Mouse (Mus musculus) left cerebral cortex, adult 18-20 months (tissue): ENCODE measurements around the gene Gda. TPM values are rescaled to one million over a fixed set of nuclear protein-coding genes. Genes with fewer than 3 reads are reported as not detected.

Experiments
- DNase-seq, 2 experiments: peaks; one replicate each; pipeline ENCODE4 v3.0.0; 2021 to 2022; ENCODE audit warnings: low spot score in 2 of 2, mixed read lengths in 1 of 2
- total RNA-seq, 2 experiments: library from RNA; stranded (reverse); gene quantifications; 2 replicates each; pipeline ENCODE4 v1.2.3; 2021

Gene Gda
- total RNA-seq, 2 experiments from 2014 or later, result 151 to 171 TPM

DNA sequence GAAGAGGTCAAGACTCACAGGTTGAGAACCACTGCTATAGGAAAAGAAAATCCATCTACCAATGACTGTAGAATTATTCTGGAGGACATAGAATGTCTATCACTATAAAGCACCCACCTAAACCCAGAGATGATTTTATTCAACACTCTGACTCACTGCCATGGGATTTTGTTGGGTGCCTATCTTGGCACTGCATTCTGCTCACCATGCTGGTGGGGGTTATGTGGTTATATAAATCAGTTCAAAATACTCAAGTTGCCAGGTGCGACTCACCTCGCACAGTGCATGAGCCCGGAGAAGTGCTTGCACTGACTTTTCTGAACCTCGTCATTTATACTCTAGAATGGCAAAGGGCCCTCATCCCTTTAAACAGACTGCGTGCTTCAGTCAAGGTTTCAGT, 94.0 kb downstream of the Gda start:
- DNase-seq, result peak in 1 of 2 experiments; percentile 12

GRCm38 (mm10) chr19:21376445-21377218, 96.6 kb downstream of the Gda start:
- DNase-seq, result no peak

GRCm38 (mm10) chr19:21373073-21373755, 100.0 kb downstream of the Gda start:
- DNase-seq, result peak; percentile 42 to 44

GRCm38 (mm10) chr19:21372395-21373072, 100.7 kb downstream of the Gda start:
- no peak for DNase-seq

DNA sequence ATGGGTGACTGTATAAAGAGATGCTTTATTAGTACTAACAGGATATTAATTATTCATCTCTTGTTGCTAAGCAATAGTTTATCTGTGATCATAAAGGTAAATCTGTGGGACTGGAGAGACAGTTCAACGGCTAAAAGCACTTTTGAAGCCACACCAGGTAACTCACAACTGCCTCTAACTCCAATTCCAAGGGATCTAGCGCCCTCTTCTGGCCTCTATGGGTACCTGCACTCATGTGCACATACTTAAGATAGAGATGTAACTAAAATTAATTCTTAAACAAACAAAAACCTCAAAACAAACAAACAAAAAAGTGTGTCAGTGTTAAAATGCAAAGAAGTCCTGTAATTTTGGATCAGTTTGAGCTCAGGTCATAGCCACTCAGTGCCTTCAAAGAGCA, 101.9 kb downstream of the Gda start:
- DNase-seq, result no peak

DNA sequence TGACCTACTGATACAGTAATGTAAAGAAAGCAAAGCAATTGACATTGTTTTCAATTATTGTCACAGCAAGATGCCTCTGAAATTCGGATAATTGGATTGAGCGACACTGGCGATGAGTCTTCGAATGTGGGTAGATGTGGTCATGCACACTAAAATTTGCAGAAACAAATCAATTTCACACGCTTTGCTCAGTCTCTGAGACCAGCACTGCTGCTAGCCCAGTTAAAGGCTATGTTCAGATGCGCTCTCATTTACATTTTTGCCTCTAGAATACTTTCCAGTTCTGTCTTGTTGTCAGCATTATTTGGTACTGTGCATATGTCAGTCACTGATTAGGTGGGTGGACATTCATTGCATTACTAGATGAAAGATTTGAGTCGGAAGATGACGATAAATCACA, 102.5 kb downstream of the Gda start:
- no peak for DNase-seq

- no peak for DNase-seq
These were observed 104.1 kb downstream of the Gda start for GRCm38 (mm10) chr19:21369175-21369574.

DNA sequence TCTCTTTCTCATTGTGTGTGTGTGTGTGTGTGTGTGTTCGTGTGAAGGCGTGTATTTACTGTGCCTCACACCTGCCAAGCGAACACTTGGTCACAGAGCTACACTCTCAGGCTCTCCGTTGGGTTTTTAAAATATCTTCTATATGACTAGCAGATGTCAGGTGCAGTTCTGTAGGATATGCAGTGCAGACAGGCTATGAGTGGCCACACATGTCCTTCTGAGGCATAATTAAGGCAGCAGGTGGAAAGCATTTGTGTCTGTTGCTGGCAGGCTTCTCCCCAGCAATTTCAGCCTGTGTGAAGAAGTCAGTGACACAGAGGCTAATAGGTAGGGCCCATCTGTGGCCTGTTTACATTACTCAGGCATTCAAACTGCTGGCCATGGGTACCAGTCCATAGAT, 104.7 kb downstream of the Gda start:
- no peak for DNase-seq

GRCm38 (mm10) chr19:21357792-21358191, 115.5 kb downstream of the Gda start:
- DNase-seq, result no peak

GRCm38 (mm10) chr19:21349634-21350033, 123.6 kb downstream of the Gda start:
- DNase-seq, result no peak

DNA sequence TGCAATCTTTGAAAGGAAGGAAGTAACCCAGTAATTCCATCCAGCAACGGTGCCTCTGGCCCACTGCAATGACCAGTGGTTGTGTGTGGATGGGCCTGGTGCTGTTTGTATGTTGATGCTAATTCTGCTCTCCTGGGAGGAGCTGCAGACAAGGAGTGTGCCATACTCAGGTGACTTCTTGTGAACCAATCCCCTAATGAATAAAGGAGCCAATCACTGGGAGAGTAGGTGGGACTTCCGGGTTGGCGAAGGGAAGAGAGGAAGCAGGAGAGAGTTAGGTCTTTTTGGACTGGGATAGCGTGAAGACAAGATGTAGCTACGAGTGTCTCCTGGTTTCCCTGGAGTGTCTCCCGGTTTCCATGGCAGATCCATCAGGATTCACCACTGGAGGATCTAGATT, 126.6 kb downstream of the Gda start:
- DNase-seq, result no peak

Other genes starting within 250 kb of the Gda start
- 100 to 1,000 TPM; 169 to 175 TPM for gene Zfand5, start 201.2 kb downstream of the Gda start, total RNA-seq
- 10 to 100 TPM; 22.1 to 24.9 TPM for gene 1110059E24Rik, start 179.5 kb upstream of the Gda start, total RNA-seq
- 10 to 100 TPM; 36.8 to 40.6 TPM for gene Abhd17b, start 179.7 kb upstream of the Gda start, total RNA-seq